Mouse (Mus musculus) left cerebral cortex, adult 2 months (tissue): ENCODE data around the gene Spata1. TPM values are rescaled to one million over a fixed set of nuclear protein-coding genes. Genes with fewer than 3 reads are reported as not detected.
A peak's percentile ranks its signal among the peaks of the same experiment; 100 is the strongest.

Source experiments
- DNase-seq, 2 experiments: peaks; one replicate each; pipeline ENCODE4 v3.0.0; 2021 to 2022; ENCODE audit warnings: low spot score in 2 of 2, mixed read lengths in 1 of 2; ENCODE audit errors: extremely low spot score in 1 of 2
- H3K27ac ChIP-seq: fragments of 200-600 bp; 2 replicates; pipeline ENCODE4 v1.8.1; 2022
- H3K4me3 ChIP-seq: fragments of 200-600 bp; 2 replicates; pipeline ENCODE4 v1.8.1; 2022
- CTCF ChIP-seq: fragments of 200-600 bp; IDR thresholded peaks from 2 replicates; pipeline ENCODE4 v1.8.1; 2022; ENCODE audit warnings: antibody characterized with exemption, mild to moderate bottlenecking, moderate library complexity
- intact Hi-C: fragments of 180-260 bp; cut with DNase I; formaldehyde crosslinking; loops from one replicate; pipeline ENCODE4 v1.15.1; 2025
- total RNA-seq, 2 experiments: library from RNA; stranded (reverse); gene quantifications; 2 replicates each; pipeline ENCODE4 v1.2.3; 2021

Spata1 gene
- total RNA-seq, 2 experiments from 2014 or later: 3.2 to 3.7 TPM

DNA sequence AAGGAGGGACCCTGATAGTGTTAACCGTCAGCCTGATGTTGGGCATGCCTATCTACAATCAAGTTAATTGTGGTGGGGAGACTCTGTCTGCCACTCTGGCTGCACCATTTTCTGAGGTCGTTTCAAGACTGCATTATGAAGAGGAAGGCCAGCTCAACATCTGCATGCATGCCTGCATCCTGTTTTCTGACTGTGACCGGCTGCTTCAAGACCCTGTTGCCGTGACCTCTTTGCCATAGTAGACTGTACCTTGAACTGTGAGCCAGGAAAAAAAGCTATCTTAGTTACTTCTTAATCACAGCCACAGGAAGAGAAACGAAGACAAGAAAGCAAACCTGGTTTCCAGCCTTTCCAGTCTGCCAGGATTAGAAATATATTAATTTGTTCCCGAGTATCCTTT is 50.6 kb downstream of the Spata1 start:
- Histone ChIP-seq H3K27ac (no peak overlapping the region), H3K4me3 (no peak overlapping the region)
- DNase-seq: no peak
- TF ChIP-seq CTCF: no peak
- intact Hi-C loops: no loop called here

GRCm38 (mm10) chr3:146448372-146448771 is 51.2 kb downstream of the Spata1 start:
- no peak for TF ChIP-seq CTCF
- no peak for DNase-seq
- no peak overlapping the region for H3K4me3 ChIP-seq
- no peak overlapping the region for H3K27ac ChIP-seq
- intact Hi-C loops: no loop called here

DNA sequence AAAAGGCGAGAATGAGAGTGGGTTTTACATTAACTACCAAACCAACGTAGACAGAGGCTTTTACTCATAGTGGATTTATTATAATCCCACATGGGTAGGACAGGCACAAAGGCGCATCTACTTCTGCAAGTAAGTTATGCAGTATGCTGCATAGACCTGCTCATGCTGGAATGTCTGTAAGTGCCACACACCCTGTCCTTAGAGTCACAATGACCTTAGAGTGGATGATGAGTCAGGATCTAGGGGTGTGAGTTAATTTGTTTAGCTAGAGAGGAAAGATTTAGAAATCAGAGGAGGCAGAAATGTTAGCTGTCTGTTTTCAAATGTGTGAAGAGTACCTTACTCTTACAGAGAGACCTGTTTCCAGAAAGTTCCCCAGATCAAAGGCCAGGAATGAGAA is 52.0 kb downstream of the Spata1 start:
- no peak overlapping the region for H3K4me3 ChIP-seq
- TF ChIP-seq CTCF: no peak
- H3K27ac ChIP-seq: no peak overlapping the region
- no peak for DNase-seq
- intact Hi-C loops: no loop called here

DNA sequence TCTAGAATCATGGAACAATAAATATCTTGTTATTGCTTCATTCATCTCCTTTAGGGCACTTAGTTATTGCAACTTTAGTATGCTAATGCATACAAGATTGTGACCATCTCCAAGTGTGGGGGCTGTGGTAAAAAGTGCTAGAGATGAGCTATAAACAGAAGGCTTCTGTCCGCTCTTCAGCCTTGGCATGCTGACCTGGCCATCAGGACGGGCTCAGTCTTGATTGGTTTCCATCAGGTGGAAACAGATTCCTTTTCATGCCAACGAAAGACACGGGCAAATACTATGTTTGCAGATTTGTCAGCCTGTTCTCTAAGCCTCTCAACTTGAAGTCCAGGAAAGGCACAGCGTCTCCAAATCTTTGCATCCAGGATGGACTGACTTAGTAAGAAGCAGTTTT is 52.4 kb downstream of the Spata1 start:
- H3K4me3 ChIP-seq: no peak overlapping the region
- intact Hi-C loops: no loop called here
- TF ChIP-seq CTCF: no peak
- DNase-seq: no peak
- H3K27ac ChIP-seq: no peak overlapping the region

DNA sequence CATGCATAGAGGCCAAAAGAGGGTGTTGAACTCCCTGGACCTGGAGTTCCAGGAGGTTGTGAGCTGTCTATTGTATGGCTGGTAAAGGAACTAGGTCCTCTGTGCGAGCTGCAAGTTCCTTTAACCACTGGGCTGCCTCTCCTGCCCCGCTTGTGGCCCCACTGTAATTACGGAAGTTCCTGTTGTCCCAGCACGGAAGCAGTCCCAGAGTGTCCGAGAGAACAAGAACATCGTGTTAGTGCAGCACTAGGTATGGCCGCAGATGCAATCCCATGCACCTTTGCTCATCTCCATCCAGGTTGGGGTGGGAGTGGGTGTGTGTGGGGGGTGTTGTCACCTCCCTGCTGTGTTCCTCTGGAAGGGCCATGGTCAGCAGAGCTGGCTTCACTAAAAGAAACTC is 54.7 kb downstream of the Spata1 start:
- H3K4me3 ChIP-seq: no peak overlapping the region

DNA sequence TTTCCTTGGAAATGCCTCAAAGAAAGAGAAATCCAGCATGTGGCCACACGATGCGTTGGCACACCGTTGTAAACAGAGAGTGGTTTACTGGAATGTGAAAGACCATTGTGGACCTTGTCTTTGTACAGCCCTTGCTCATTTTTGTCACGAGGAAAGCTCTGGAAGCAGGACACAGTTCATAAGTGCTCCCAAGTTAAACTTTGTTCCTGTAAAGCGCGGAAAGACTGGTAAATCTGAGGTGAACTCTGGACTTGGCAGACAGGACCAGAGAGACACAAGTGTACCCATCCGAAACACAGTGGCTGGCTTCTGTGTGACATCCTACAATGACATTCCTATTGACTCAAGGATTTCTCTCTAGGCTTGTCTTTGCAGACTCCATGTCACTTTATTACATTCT is 56.2 kb downstream of the Spata1 start:
- intact Hi-C loops: no loop called here
- DNase-seq: no peak
- Histone ChIP-seq H3K4me3 (no peak overlapping the region), H3K27ac (no peak overlapping the region)
- TF ChIP-seq CTCF: no peak

More for the DNA sequence above, 54.7 kb downstream of the Spata1 start:
- intact Hi-C loops: no loop called here
- TF ChIP-seq CTCF: no peak
- peak in 1 of 2 experiments; percentile 6 for DNase-seq
- H3K27ac ChIP-seq: no peak overlapping the region

GRCm38 (mm10) chr3:146442936-146443335 is 56.6 kb downstream of the Spata1 start:
- no peak for TF ChIP-seq CTCF
- intact Hi-C loops: no loop called here
- Histone ChIP-seq H3K4me3 (no peak overlapping the region), H3K27ac (no peak overlapping the region)
- peak in 1 of 2 experiments; percentile 5 for DNase-seq

GRCm38 (mm10) chr3:146442484-146442883 is 57.1 kb downstream of the Spata1 start:
- Histone ChIP-seq H3K27ac (no peak overlapping the region), H3K4me3 (no peak overlapping the region)
- DNase-seq: peak in 1 of 2 experiments; percentile 8
- TF ChIP-seq CTCF: no peak
- intact Hi-C loops: no loop called here

GRCm38 (mm10) chr3:146440422-146440821 is 59.1 kb downstream of the Spata1 start:
- peak in 1 of 2 experiments; percentile 5 for DNase-seq
- no peak for TF ChIP-seq CTCF
- peak overlapping the region; percentile 21; the same call in 1 of the 2 replicates for H3K27ac ChIP-seq
- no peak overlapping the region for H3K4me3 ChIP-seq
- intact Hi-C loops: no loop called here

- intact Hi-C loops: no loop called here
- no peak for TF ChIP-seq CTCF
- H3K4me3 ChIP-seq: no peak overlapping the region
- H3K27ac ChIP-seq: 0 out of 2 replicates have a peak overlapping the region, but pooled peaks have one; percentile 10
- peak in 1 of 2 experiments; percentile 8 for DNase-seq
Observed at GRCm38 (mm10) chr3:146440011-146440410, 59.5 kb downstream of the Spata1 start.

DNA sequence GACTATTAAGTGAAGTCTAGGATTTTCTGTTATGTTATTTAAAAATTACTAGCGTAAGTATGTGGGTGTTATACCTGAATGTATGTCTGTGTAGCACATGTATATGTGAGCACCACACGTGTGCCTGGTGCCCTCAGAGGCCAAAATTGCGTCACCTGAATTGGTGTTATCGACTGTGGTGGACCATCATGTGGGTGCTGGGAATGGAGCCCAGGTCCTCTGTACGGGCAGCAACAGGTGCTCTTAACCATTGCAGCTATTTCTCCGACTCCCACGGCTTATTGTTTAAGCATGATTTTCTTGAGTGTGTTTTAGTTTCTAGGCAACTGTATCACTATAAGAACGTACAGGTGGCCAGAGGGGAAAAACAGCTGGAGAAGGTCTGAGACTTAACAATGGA is 63.4 kb downstream of the Spata1 start:
- no peak overlapping the region for H3K27ac ChIP-seq
- peak in 1 of 2 experiments; percentile 4 for DNase-seq
- TF ChIP-seq CTCF: no peak
- intact Hi-C loops: no loop called here
- H3K4me3 ChIP-seq: no peak overlapping the region

DNA sequence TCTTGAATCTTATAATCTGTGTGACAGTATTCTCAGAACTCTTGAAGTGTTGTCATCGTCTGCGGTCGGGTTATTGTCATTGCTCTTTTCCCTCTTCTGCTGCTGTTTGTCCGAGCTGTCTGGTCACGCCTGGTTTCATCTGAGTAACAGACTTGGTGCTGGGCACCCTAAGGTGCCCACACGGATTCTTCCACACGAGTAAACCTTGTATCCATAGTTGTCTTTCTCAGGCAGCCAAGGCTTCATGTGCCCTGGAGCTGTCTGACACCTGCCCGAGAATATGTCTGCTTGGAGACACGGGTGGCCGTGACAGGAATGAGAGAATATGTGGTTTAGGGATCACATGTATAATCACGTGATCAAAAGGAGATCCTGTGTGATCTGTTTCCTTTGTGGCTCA is 64.0 kb downstream of the Spata1 start:
- no peak for DNase-seq
- intact Hi-C loops: no loop called here
- TF ChIP-seq CTCF: no peak
- Histone ChIP-seq H3K27ac (no peak overlapping the region), H3K4me3 (no peak overlapping the region)

DNA sequence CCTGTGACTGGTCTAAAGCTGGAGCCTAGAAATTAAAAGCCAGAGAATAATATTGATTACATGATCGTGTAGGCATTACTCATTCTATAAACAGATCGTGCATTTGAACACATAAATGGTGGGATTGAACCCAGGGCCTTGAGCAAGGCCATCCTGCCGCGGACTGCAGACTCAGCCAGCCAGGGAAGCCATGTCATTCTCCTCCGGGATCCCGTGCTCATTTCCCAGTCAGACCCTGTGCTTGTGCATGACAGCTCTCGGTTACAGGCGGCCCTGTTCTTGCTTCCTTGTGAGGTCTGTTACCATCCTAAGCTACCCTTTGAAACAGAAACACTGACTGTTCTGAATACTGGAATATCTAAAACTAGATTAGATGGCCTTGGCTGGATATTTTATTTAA is 64.9 kb downstream of the Spata1 start:
- TF ChIP-seq CTCF: no peak
- Histone ChIP-seq H3K27ac (no peak overlapping the region), H3K4me3 (no peak overlapping the region)
- DNase-seq: no peak
- intact Hi-C loops: no loop called here
